Mouse (Mus musculus) liver (tissue): ENCODE results near the gene Epop.

Source experiments
- DNase-seq: peaks from one replicate; pipeline ENCODE4 v3.0.0-alpha.2; 2020; ENCODE audit warnings: mixed read lengths

Gene Epop

GRCm38 (mm10) chr11:97629576-97629975 lies at the start of gene Epop:
Gene Epop, minus strand, starts transcription at chr11:97629702.
- DNase-seq, result peak; percentile 87

- no peak for DNase-seq
Observed at GRCm38 (mm10) chr11:97678301-97678700, 48.8 kb upstream of the Epop start.

GRCm38 (mm10) chr11:97677842-97678241 lies 48.3 kb upstream of the Epop start:
- no peak for DNase-seq

GRCm38 (mm10) chr11:97677381-97677780 lies 47.9 kb upstream of the Epop start:
- DNase-seq, result no peak

- no peak for DNase-seq
Observed at GRCm38 (mm10) chr11:97676050-97676754, 46.7 kb upstream of the Epop start.

- DNase-seq, result no peak
Observed at GRCm38 (mm10) chr11:97673148-97673547, 43.6 kb upstream of the Epop start.

- no peak for DNase-seq
Observed at GRCm38 (mm10) chr11:97671177-97671527, 41.6 kb upstream of the Epop start.

- DNase-seq, result no peak
Observed at GRCm38 (mm10) chr11:97670234-97671176, 41.0 kb upstream of the Epop start.

GRCm38 (mm10) chr11:97669829-97670228 lies 40.3 kb upstream of the Epop start:
- peak; percentile 41 for DNase-seq

- no peak for DNase-seq
Observed at GRCm38 (mm10) chr11:97669268-97669667, 39.8 kb upstream of the Epop start.

GRCm38 (mm10) chr11:97668160-97668559 lies 38.7 kb upstream of the Epop start:
- no peak for DNase-seq

GRCm38 (mm10) chr11:97666794-97667193 lies 37.3 kb upstream of the Epop start:
- DNase-seq, result no peak

GRCm38 (mm10) chr11:97666221-97666620 lies 36.7 kb upstream of the Epop start:
- no peak for DNase-seq

GRCm38 (mm10) chr11:97665431-97665830 lies 35.9 kb upstream of the Epop start:
- DNase-seq, result no peak

GRCm38 (mm10) chr11:97664771-97665240 lies 35.3 kb upstream of the Epop start:
- no peak for DNase-seq

GRCm38 (mm10) chr11:97664339-97664665 lies 34.8 kb upstream of the Epop start:
- DNase-seq, result no peak

- no peak for DNase-seq
Observed at GRCm38 (mm10) chr11:97663528-97664338, 34.2 kb upstream of the Epop start.

- peak; percentile 61 for DNase-seq
Observed at GRCm38 (mm10) chr11:97662893-97663527, 33.5 kb upstream of the Epop start, which contains the start of gene Mllt6. Gene Mllt6, plus strand, starts transcription at chr11:97663414.

- DNase-seq, result no peak
Observed at GRCm38 (mm10) chr11:97662207-97662892, 32.8 kb upstream of the Epop start.

- DNase-seq, result no peak
Observed at GRCm38 (mm10) chr11:97661648-97662133, 32.2 kb upstream of the Epop start.

- DNase-seq, result no peak
Observed at GRCm38 (mm10) chr11:97660734-97661647, 31.5 kb upstream of the Epop start.
